Mouse (Mus musculus) Patski (cell line): ENCODE data around the gene Rgs9bp. TPM values are rescaled to one million over a fixed set of nuclear protein-coding genes. Genes with fewer than 3 reads are reported as not detected.
"Not testable (repeated sequence)": the region's sequence is repeated elsewhere in the genome, so short reads cannot be mapped to it uniquely, and the experiment has no call there.

Source experiments
- ATAC-seq: fragments of 100-300 bp; one replicate; pipeline ENCODE4 v1.8.0; 2021
- CTCF ChIA-PET: fragments of 350-600 bp; sonication (Branson Sonifier 250); formaldehyde crosslinking; loops from one replicate; lab custom pipeline; 2022; ENCODE audit warnings: inconsistent platforms; lab: Charles Lee
- POLR2A ChIA-PET: fragments of 350-600 bp; sonication (Branson Sonifier 250); formaldehyde crosslinking; loops from one replicate; lab custom pipeline; 2022; ENCODE audit warnings: antibody characterized with exemption, inconsistent platforms; lab: Charles Lee
- DNase-seq: peaks from one replicate; pipeline ENCODE4 v3.0.0-alpha.2; 2011; ENCODE audit warnings: low read depth, low spot score
- H3K27me3 ChIP-seq: fragments of 371-371 bp; one replicate; pipeline ENCODE4 v1.5.1; 2021
- CTCF ChIP-seq: fragments of 100-300 bp; IDR thresholded peaks from one replicate; pipeline ENCODE4 v1.5.1; 2021
- in situ Hi-C: fragments of 300-500 bp; cut with MboI; formaldehyde crosslinking; loops from 3 replicates; pipeline ENCODE4 v1.11.1; 2018; ENCODE audit warnings: low pct_unique_long_range_greater_than_20kb, mixed read lengths
- polyA plus RNA-seq: library from polyadenylated mRNA; unstranded; gene quantifications from one replicate; pipeline ENCODE4 v1.2.3, GENCODE M21; 2021

The Rgs9bp gene
- polyA plus RNA-seq, 1 experiment from 2014 or later, result 0.30 TPM

- H3K27me3 ChIP-seq, result peaks cover 15% of the 10 kb centered on the region
- POLR2A ChIA-PET, result no interaction called here
- in situ Hi-C loops, result loop anchor here (10.0 to 25.0 kb wide), 2 partner anchors 50 to 1778 kb away; no protein-coding TSS in a partner anchor
- DNase-seq, result no peak
- TF ChIP-seq CTCF, result no peak
- CTCF ChIA-PET, result interaction anchor here (1.3 to 4.1 kb wide), 3 partner anchors 9 to 31 kb away, joined by 6 to 11 read pairs (median 7); no protein-coding TSS in a partner anchor
- ATAC-seq, result no peak
Measured at GRCm38 (mm10) chr7:35584786-35585190, 594 bp downstream of the Rgs9bp start.

GRCm38 (mm10) chr7:35584068-35584785, 1.2 kb downstream of the Rgs9bp start:
- ChIA-PET POLR2A (no interaction called here), CTCF (interaction anchor here (1.1 to 4.1 kb wide), 3 partner anchors 22 to 101 kb away, joined by 3 to 11 read pairs (median 3); no protein-coding TSS in a partner anchor)
- ATAC-seq (no peak), DNase-seq (no peak)
- no peak for TF ChIP-seq CTCF
- H3K27me3 ChIP-seq, result peaks cover 15% of the 10 kb centered on the region
- in situ Hi-C loops, result loop anchor here (10.0 to 25.0 kb wide), 2 partner anchors 51 to 1778 kb away; no protein-coding TSS in a partner anchor

- CTCF ChIA-PET, result interaction anchor here (1.1 to 4.1 kb wide), 4 partner anchors 21 to 102 kb away, joined by 3 to 11 read pairs (median 4); no protein-coding TSS in a partner anchor
- POLR2A ChIA-PET, result no interaction called here
- DNase-seq (no peak), ATAC-seq (no peak)
- peaks cover 15% of the 10 kb centered on the region for H3K27me3 ChIP-seq
- no peak for TF ChIP-seq CTCF
- in situ Hi-C loops, result loop anchor here (10.0 to 25.0 kb wide), 2 partner anchors 51 to 1779 kb away; no protein-coding TSS in a partner anchor
Measured at GRCm38 (mm10) chr7:35583476-35584025, 1.8 kb downstream of the Rgs9bp start.

GRCm38 (mm10) chr7:35582719-35583118, 2.7 kb downstream of the Rgs9bp start:
- ATAC-seq (no peak), DNase-seq (no peak)
- in situ Hi-C loops, result loop anchor here (10.0 to 25.0 kb wide), 2 partner anchors 52 to 1780 kb away; no protein-coding TSS in a partner anchor
- CTCF ChIA-PET, result interaction anchor here (1.1 to 4.1 kb wide), 3 partner anchors 23 to 103 kb away, joined by 3 to 11 read pairs (median 4); no protein-coding TSS in a partner anchor
- TF ChIP-seq CTCF, result no peak
- H3K27me3 ChIP-seq, result peaks cover 15% of the 10 kb centered on the region
- POLR2A ChIA-PET, result no interaction called here

GRCm38 (mm10) chr7:35579849-35580248, 5.5 kb downstream of the Rgs9bp start:
- DNase-seq (no peak), ATAC-seq (peak; percentile 47)
- ChIA-PET POLR2A (no interaction called here), CTCF (interaction anchor here (1.0 to 2.3 kb wide), 2 partner anchors 20 to 29 kb away, joined by 3 to 8 read pairs; no protein-coding TSS in a partner anchor)
- peaks cover 22% of the 10 kb centered on the region for H3K27me3 ChIP-seq
- TF ChIP-seq CTCF, result no peak
- in situ Hi-C loops, result loop anchor here (10.0 to 25.0 kb wide), 2 partner anchors 55 to 1782 kb away; no protein-coding TSS in a partner anchor

- peak; percentile 51 for TF ChIP-seq CTCF
- POLR2A ChIA-PET, result interaction anchor here (0.7 kb wide), 1 partner anchor 1306 kb away, joined by 4 read pairs; no protein-coding TSS in a partner anchor
- in situ Hi-C loops, DNase-seq, ATAC-seq: not testable (repeated sequence)
- peaks cover 15% of the 10 kb centered on the region for H3K27me3 ChIP-seq
- CTCF ChIA-PET, result interaction anchor here (1.4 kb wide), 1 partner anchor 171 kb away, joined by 3 read pairs; no protein-coding TSS in a partner anchor
Measured at GRCm38 (mm10) chr7:35570883-35571282, 14.5 kb downstream of the Rgs9bp start.

- CTCF ChIA-PET, in situ Hi-C loops, ATAC-seq, DNase-seq, POLR2A ChIA-PET, H3K27me3 ChIP-seq: not testable (repeated sequence)
Measured at GRCm38 (mm10) chr7:35569724-35570123, 15.7 kb downstream of the Rgs9bp start.

- in situ Hi-C loops, DNase-seq, ATAC-seq, POLR2A ChIA-PET, H3K27me3 ChIP-seq: not testable (repeated sequence)
- CTCF ChIA-PET, result interaction anchor here (2.1 kb wide), 1 partner anchor 20 kb away, joined by 6 read pairs; no protein-coding TSS in a partner anchor
Measured at GRCm38 (mm10) chr7:35565965-35566364, 19.4 kb downstream of the Rgs9bp start.

GRCm38 (mm10) chr7:35564872-35565271, 20.5 kb downstream of the Rgs9bp start:
- in situ Hi-C loops, ATAC-seq, POLR2A ChIA-PET, H3K27me3 ChIP-seq, DNase-seq: not testable (repeated sequence)
- CTCF ChIA-PET, result interaction anchor here (2.1 kb wide), 1 partner anchor 19 kb away, joined by 6 read pairs; no protein-coding TSS in a partner anchor
